ENCODE assay signal across 12 mouse cellular contexts in the genomic region with DNA sequence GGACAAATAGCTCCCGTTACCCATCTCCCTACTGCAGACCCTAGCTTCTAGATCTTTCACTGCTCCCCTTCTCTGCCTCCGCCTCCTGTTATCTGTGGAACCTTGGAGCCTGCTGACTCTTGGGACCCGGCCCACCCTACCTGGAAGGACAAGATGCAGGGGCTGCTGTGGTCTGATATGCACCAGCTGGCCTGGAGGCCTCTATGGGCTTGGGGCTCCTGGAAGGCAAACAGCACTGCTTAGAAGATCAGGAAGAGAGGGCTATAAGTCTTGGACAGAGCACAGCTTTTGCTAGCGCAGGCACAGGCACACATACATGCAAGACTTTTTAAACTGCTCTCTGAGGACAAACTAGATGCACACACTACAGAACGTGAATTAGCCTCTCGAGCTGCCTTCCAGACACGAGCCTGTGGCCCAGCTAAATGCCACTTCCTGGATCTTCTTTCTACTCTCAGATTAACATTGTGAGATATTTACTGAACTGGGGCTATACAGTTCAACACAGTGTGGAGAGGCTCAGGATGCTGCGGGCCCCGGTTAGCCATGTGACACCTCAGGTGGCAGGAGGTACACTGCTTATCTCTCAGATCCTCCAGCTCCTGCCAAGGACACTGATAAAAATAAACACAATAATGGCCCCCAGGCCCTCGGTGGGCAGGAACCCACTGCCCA. TPM values are rescaled to one million over a fixed set of nuclear protein-coding genes. Genes with fewer than 3 reads are reported as not detected.
A peak's percentile ranks its signal among the peaks of the same experiment; 100 is the strongest.
DNase-seq lines count a peak whose midpoint lies in the region; ATAC-seq and TF ChIP-seq lines count a peak whose summit lies in the region.
"Had no signal": no experiment of that assay in that cellular context is flagged by ENCODE, and none has a peak within 500 bp of the region (broad histone marks: within the 10 kb centered on the region; RNA-seq: fewer than 3 reads in every experiment).

No protein-coding gene starts in this region.

- no peaks in the 10 kb centered on the region for H3K36me3 ChIP-seq in liver, embryonic 16.5 days (ENCODE audit: control insufficient read depth, insufficient read depth)
- H3K36me3 ChIP-seq: limb, embryonic 15.5 days; midbrain, embryonic 15.5 days had no signal

- H3K27ac ChIP-seq in liver, embryonic 16.5 days (ENCODE audit: low read length), result peak overlapping the region; percentile 96
- no peak overlapping the region for H3K27ac ChIP-seq in layer of hippocampus, adult 2 months
- H3K27ac ChIP-seq: hindbrain, embryonic 14.5 days; limb, embryonic 15.5 days; midbrain, embryonic 15.5 days had no signal

- peak overlapping the region; percentile 30 for H3K4me3 ChIP-seq in liver, embryonic 16.5 days (ENCODE audit: low read depth, low read length)
- H3K4me3 ChIP-seq in layer of hippocampus, adult 2 months, result no peak overlapping the region
- H3K4me3 ChIP-seq: limb, embryonic 15.5 days; midbrain, embryonic 15.5 days had no signal

- H3K9me3 ChIP-seq in liver, embryonic 16.5 days (replicated peaks; ENCODE audit: control insufficient read depth, low read length), result no peaks in the 10 kb centered on the region
- H3K9me3 ChIP-seq: limb, embryonic 15.5 days; midbrain, embryonic 15.5 days had no signal

- DNase-seq in spleen, postnatal 36 days (ENCODE audit: low spot score in 2 of 2), result peak; percentile 40 to 56
- DNase-seq in spleen, adult 18-20 months, result no peak
- DNase-seq in c-Kit-positive CD71-positive TER-119-positive erythroid progenitor cells, embryonic 14.5 days (ENCODE audit: low spot score), result peak; percentile 96
- no peak for DNase-seq in gastrocnemius, postnatal 14 days
- DNase-seq in right cerebral cortex, postnatal 14 days, result no peak
- no peak for DNase-seq in layer of hippocampus, adult 2 months (ENCODE audit: low spot score in 2 of 2)
- DNase-seq: cerebellum, postnatal 10 days had no signal

- ATAC-seq in liver, embryonic 16.5 days (ENCODE audit: low read depth), result peak; percentile 91
- ATAC-seq: midbrain, embryonic 15.5 days; Patski had no signal

- H3K27me3 ChIP-seq in liver, embryonic 16.5 days (ENCODE audit: control insufficient read depth, insufficient read depth, low read depth, low read length), result no peaks in the 10 kb centered on the region
- H3K27me3 ChIP-seq: limb, embryonic 15.5 days; midbrain, embryonic 15.5 days; Patski had no signal

- peaks cover 73% of the 10 kb centered on the region for H3K4me1 ChIP-seq in liver, embryonic 16.5 days (ENCODE audit: control insufficient read depth, low read depth, low read length)
- H3K4me1 ChIP-seq: limb, embryonic 15.5 days; midbrain, embryonic 15.5 days had no signal

- intact Hi-C loops in gastrocnemius, postnatal 14 days (cut with DNase I; ENCODE audit: low total_unique reads), result loop anchor here (5.0 kb wide), 2 partner anchors 48 to 103 kb away; no protein-coding TSS in a partner anchor

- peak overlapping the region; percentile 59 for H3K9ac ChIP-seq in liver, embryonic 16.5 days (ENCODE audit: low read depth, low read length)
- H3K9ac ChIP-seq: hindbrain, embryonic 14.5 days; limb, embryonic 15.5 days; midbrain, embryonic 15.5 days had no signal

- TF ChIP-seq CTCF in layer of hippocampus, adult 2 months (conservative IDR thresholded peaks at IDR 0.05), result no peak

- peak overlapping the region; percentile 56 for H3K4me2 ChIP-seq in liver, embryonic 16.5 days (ENCODE audit: low read depth, low read length)
- H3K4me2 ChIP-seq: hindbrain, embryonic 14.5 days; limb, embryonic 15.5 days; midbrain, embryonic 15.5 days had no signal

- WGBS in liver, embryonic 16.5 days (ENCODE audit: insufficient replicate concordance), result 20% methylated on average over 10 of the region's 10 CpGs

RNA-seq across cellular contexts. Expression of a gene that starts 54.2 kb away (rescaled TPM):
- 14.2 and 14.9 TPM in 2 replicates for polyA plus RNA-seq in liver, embryonic 16.5 days (2015; fragmentation: Nextera tagmentation; extraction: Ambion mirVana)
- total RNA-seq in gastrocnemius, postnatal 14 days (2021), result 10 to 100 TPM; 61.9 to 74.6 TPM
- total RNA-seq in layer of hippocampus, adult 2 months (2021), result 10 to 100 TPM; 91.1 to 92.8 TPM

Comparison
In these comparisons a context has a peak if more than half of its experiments do, and no peak if none do; other contexts are left out.
1. DNase-seq: peak in spleen, postnatal 36 days (2 of 2) and c-Kit-positive CD71-positive TER-119-positive erythroid progenitor cells, embryonic 14.5 days (single experiment); none in spleen, adult 18-20 months (0 of 2), gastrocnemius, postnatal 14 days (single experiment), right cerebral cortex, postnatal 14 days (single experiment) and layer of hippocampus, adult 2 months (0 of 2).